Mouse (Mus musculus) liver, postnatal 0 days (tissue): ENCODE data around the gene Tmem185b.

Source experiments
- CTCF ChIP-seq: sonication (generic); IDR thresholded peaks from 2 replicates; pipeline ENCODE4 v1.5.1; 2016; ENCODE audit warnings: antibody characterized with exemption, low read depth
- EP300 ChIP-seq: IDR thresholded peaks from 2 replicates; pipeline ENCODE4 v1.6.1; 2016; ENCODE audit warnings: antibody characterized with exemption, low read depth, mild to moderate bottlenecking

DNA sequence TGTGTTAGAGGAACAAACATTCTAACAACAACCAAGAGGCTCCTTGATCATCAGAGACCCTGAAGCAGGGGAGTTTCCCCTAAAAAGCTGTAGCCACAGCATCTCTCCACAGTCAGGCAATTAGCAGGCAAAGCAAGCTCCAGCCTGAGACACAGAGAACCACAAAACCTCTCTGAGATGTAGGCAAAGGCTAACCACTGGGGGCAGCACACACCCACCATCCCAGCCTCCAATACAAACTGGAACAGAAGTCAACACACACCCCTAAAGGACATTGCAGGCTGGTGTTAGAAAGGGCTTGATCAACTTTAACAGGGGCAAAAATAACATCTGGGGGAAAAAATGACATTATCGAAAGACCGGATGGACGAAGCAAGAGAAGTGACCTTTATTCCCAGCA, 41.5 kb upstream of the Tmem185b start:
- TF ChIP-seq CTCF (peak; percentile 75), EP300 (no peak)
